Mouse (Mus musculus) liver, embryonic 11.5 days (tissue): ENCODE data around the gene Olfr370. TPM values are rescaled to one million over a fixed set of nuclear protein-coding genes. Genes with fewer than 3 reads are reported as not detected.
"Not testable (repeated sequence)": the region's sequence is repeated elsewhere in the genome, so short reads cannot be mapped to it uniquely, and the experiment has no call there.

ENCODE experiments used
- ATAC-seq: fragments of 200-750 bp; cut with Nextera tagmentation; replicated peaks from 2 replicates; pipeline ENCODE4 v1.8.0; 2017; ENCODE audit warnings: moderate number of reproducible peaks, mild to moderate bottlenecking, moderate TSS enrichment, moderate library complexity; ENCODE audit not compliant: low FRiP score
- DNase-seq: peaks from one replicate; pipeline ENCODE4 v3.0.0-alpha.2; 2017; ENCODE audit warnings: low spot score
- H3K27ac ChIP-seq: fragments of 300-500 bp; sonication (generic); 2 replicates; pipeline ENCODE4 v1.5.1; 2014; ENCODE audit warnings: mild to moderate bottlenecking, low read depth, low read length, control low read depth
- H3K27me3 ChIP-seq: fragments of 300-500 bp; sonication (generic); replicated peaks from 2 replicates; pipeline ENCODE4 v1.6.1; 2014; ENCODE audit warnings: low read length, mixed read lengths; ENCODE audit not compliant: control insufficient read depth, insufficient read depth
- H3K36me3 ChIP-seq: fragments of 300-500 bp; sonication (generic); 2 replicates; pipeline ENCODE4 v1.6.1; 2014; ENCODE audit warnings: mild to moderate bottlenecking, low read length, moderate library complexity, mixed read lengths; ENCODE audit not compliant: control insufficient read depth, insufficient read depth
- H3K4me1 ChIP-seq: fragments of 300-500 bp; sonication (generic); replicated peaks from 2 replicates; pipeline ENCODE4 v1.6.1; 2014; ENCODE audit warnings: low read length, mixed read lengths; ENCODE audit not compliant: control insufficient read depth, insufficient read depth
- H3K4me2 ChIP-seq: fragments of 300-500 bp; sonication (generic); 2 replicates; pipeline ENCODE4 v1.6.1; 2014; ENCODE audit warnings: mild to moderate bottlenecking, control low read depth, moderate library complexity
- H3K4me3 ChIP-seq: fragments of 300-500 bp; sonication (generic); 2 replicates; pipeline ENCODE4 v1.5.1; 2014; ENCODE audit warnings: low read depth, low read length, control low read depth
- H3K9ac ChIP-seq: fragments of 300-500 bp; sonication (generic); 2 replicates; pipeline ENCODE4 v1.6.1; 2014; ENCODE audit warnings: low read depth, low read length, control low read depth
- H3K9me3 ChIP-seq: fragments of 300-500 bp; sonication (generic); 2 replicates; pipeline ENCODE4 v1.6.1; 2016; ENCODE audit warnings: low read length, inconsistent platforms, mixed read lengths; ENCODE audit not compliant: control insufficient read depth
- WGBS: fragments of 180-500 bp; shearing (Covaris S2); extraction: QIAGEN DNeasy Blood & Tissue Kit; methylation state at CpG from one replicate; pipeline ENCODE4 v1.1.7; 2014; 5-methylcytosine and 5-hydroxymethylcytosine counted together
- polyA plus RNA-seq: library from polyadenylated mRNA; unstranded; fragments of >200 nt; fragmentation: Nextera tagmentation; extraction: Ambion mirVana; gene quantifications from 2 replicates; pipeline ENCODE4 v1.2.1, GENCODE M21; 2014

Olfr370 gene
- polyA plus RNA-seq, 1 experiment from 2014 or later = not detected

- ATAC-seq = peak; percentile 78
- peak within 1 kb of the TSS; percentile 75 for H3K4me3 ChIP-seq
- peak within 1 kb of the TSS; percentile 87 for H3K4me2 ChIP-seq
- no peaks in the 10 kb centered on the region for H3K27me3 ChIP-seq
- H3K9ac ChIP-seq = peak within 1 kb of the TSS; percentile 83
- WGBS = 1% methylated on average over 48 of the region's 48 CpGs
- no peaks in the 10 kb centered on the region for H3K9me3 ChIP-seq
- H3K4me1 ChIP-seq = peaks cover 21% of the 10 kb centered on the region
- peaks cover 12% of the 10 kb centered on the region for H3K36me3 ChIP-seq
- peak within 1 kb of the TSS; percentile 79 for H3K27ac ChIP-seq
- peak; percentile 95 for DNase-seq
Observed at GRCm38 (mm10) chr8:83566469-83567395, 31.2 kb downstream of the Olfr370 start, which contains the start of gene Ndufb7. Gene Ndufb7, plus strand, starts transcription at chr8:83566671.

GRCm38 (mm10) chr8:83567668-83568067, 32.1 kb downstream of the Olfr370 start:
- Histone ChIP-seq H3K4me1 (peaks cover 17% of the 10 kb centered on the region), H3K9me3 (no peaks in the 10 kb centered on the region), H3K27ac (no peak overlapping the region), H3K4me3 (peak overlapping the region; percentile 75), H3K4me2 (peak overlapping the region; percentile 87), H3K36me3 (peaks cover 13% of the 10 kb centered on the region), H3K27me3 (no peaks in the 10 kb centered on the region), H3K9ac (peak overlapping the region; percentile 83)
- ATAC-seq (no peak), DNase-seq (no peak)
- 62% methylated on average over 3 of the region's 3 CpGs for WGBS

GRCm38 (mm10) chr8:83568128-83568527, 32.5 kb downstream of the Olfr370 start:
- H3K4me2 ChIP-seq = peak overlapping the region; percentile 87
- H3K27ac ChIP-seq = no peak overlapping the region
- H3K27me3 ChIP-seq = no peaks in the 10 kb centered on the region
- H3K9ac ChIP-seq = no peak overlapping the region; the same call in 1 of the 2 replicates
- DNase-seq (no peak), ATAC-seq (no peak)
- H3K4me1 ChIP-seq = peaks cover 14% of the 10 kb centered on the region
- H3K4me3 ChIP-seq = no peak overlapping the region; the same call in 1 of the 2 replicates
- WGBS = 77% methylated on average over 5 of the region's 5 CpGs
- peaks cover 17% of the 10 kb centered on the region for H3K36me3 ChIP-seq
- no peaks in the 10 kb centered on the region for H3K9me3 ChIP-seq

GRCm38 (mm10) chr8:83568755-83569154, 33.2 kb downstream of the Olfr370 start:
- no peak overlapping the region for H3K4me3 ChIP-seq
- H3K9ac ChIP-seq = no peak overlapping the region
- no peaks in the 10 kb centered on the region for H3K9me3 ChIP-seq
- WGBS = 81% methylated on average over 5 of the region's 5 CpGs
- no peak overlapping the region for H3K4me2 ChIP-seq
- H3K27ac ChIP-seq = no peak overlapping the region
- peaks cover 11% of the 10 kb centered on the region for H3K4me1 ChIP-seq
- ATAC-seq (no peak), DNase-seq (no peak)
- no peaks in the 10 kb centered on the region for H3K27me3 ChIP-seq
- H3K36me3 ChIP-seq = peaks cover 19% of the 10 kb centered on the region

- no peaks in the 10 kb centered on the region for H3K27me3 ChIP-seq
- H3K4me2 ChIP-seq = no peak overlapping the region
- no peaks in the 10 kb centered on the region for H3K9me3 ChIP-seq
- WGBS = 79% methylated on average over 4 of the region's 4 CpGs
- ATAC-seq (no peak), DNase-seq (no peak)
- no peak overlapping the region for H3K4me3 ChIP-seq
- H3K36me3 ChIP-seq = peaks cover 19% of the 10 kb centered on the region
- peaks cover 11% of the 10 kb centered on the region for H3K4me1 ChIP-seq
- H3K9ac ChIP-seq = no peak overlapping the region
- H3K27ac ChIP-seq = no peak overlapping the region
Observed at GRCm38 (mm10) chr8:83569165-83569564, 33.6 kb downstream of the Olfr370 start.

- DNase-seq (no peak), ATAC-seq (no peak)
- no peak overlapping the region for H3K27ac ChIP-seq
- 82% methylated on average over 15 of the region's 15 CpGs for WGBS
- H3K9ac ChIP-seq = no peak overlapping the region
- peaks cover 19% of the 10 kb centered on the region for H3K36me3 ChIP-seq
- H3K4me1 ChIP-seq = peaks cover 11% of the 10 kb centered on the region
- no peak overlapping the region for H3K4me2 ChIP-seq
- H3K9me3 ChIP-seq = no peaks in the 10 kb centered on the region
- no peak overlapping the region for H3K4me3 ChIP-seq
- H3K27me3 ChIP-seq = no peaks in the 10 kb centered on the region
Observed at GRCm38 (mm10) chr8:83570272-83571000, 34.9 kb downstream of the Olfr370 start.

- not testable (repeated sequence) for H3K9ac ChIP-seq, H3K27me3 ChIP-seq, ATAC-seq, DNase-seq, H3K27ac ChIP-seq, H3K4me2 ChIP-seq, H3K9me3 ChIP-seq, H3K4me3 ChIP-seq
- H3K36me3 ChIP-seq = peaks cover 19% of the 10 kb centered on the region
- 86% methylated on average over 6 of the region's 7 CpGs for WGBS
- peaks cover 16% of the 10 kb centered on the region for H3K4me1 ChIP-seq
Observed at GRCm38 (mm10) chr8:83571001-83571340, 35.4 kb downstream of the Olfr370 start.

- DNase-seq = peak; percentile 24
- 94% methylated on average over 10 of the region's 10 CpGs for WGBS
- Histone ChIP-seq H3K9ac (no peak overlapping the region), H3K4me2 (no peak overlapping the region), H3K4me1 (peaks cover 24% of the 10 kb centered on the region), H3K27me3 (no peaks in the 10 kb centered on the region), H3K36me3 (peaks cover 19% of the 10 kb centered on the region), H3K27ac (no peak overlapping the region), H3K4me3 (no peak overlapping the region), H3K9me3 (no peaks in the 10 kb centered on the region)
- no peak for ATAC-seq
Observed at GRCm38 (mm10) chr8:83571791-83572190, 36.2 kb downstream of the Olfr370 start.
